Mouse (Mus musculus): ENCODE results near the gene Apoa2. TPM values are rescaled to one million over a fixed set of nuclear protein-coding genes. Genes with fewer than 3 reads are reported as not detected.

Apoa2 gene
- polyA plus RNA-seq, 1 experiment from 2014 or later: 20,306 TPM

GRCm38 (mm10) chr1:171251594-171252324 lies 26.9 kb downstream of the Apoa2 start:
- Histone ChIP-seq H3K36me3 (replicated peaks; ENCODE audit: insufficient read depth, low read length) (no peaks in the 10 kb centered on the region), H3K4me1 (ENCODE audit: insufficient read depth) (peaks cover 9% of the 10 kb centered on the region), H3K27me3 (ENCODE audit: insufficient read depth, low read length) (peaks cover 16% of the 10 kb centered on the region; the same call in 1 of the 2 replicates), H3K9me3 (ENCODE audit: low read length) (no peaks in the 10 kb centered on the region), H3K4me3 (ENCODE audit: low read depth, low read length) (peak overlapping the region; percentile 35; the same call in 1 of the 2 replicates), H3K9ac (replicated peaks) (peak overlapping the region; percentile 16; the same call in 1 of the 2 replicates), H3K4me2 (ENCODE audit: low read depth, low read length) (peak overlapping the region; percentile 49), H3K27ac (ENCODE audit: low read depth) (0 out of 2 replicates have a peak overlapping the region, but pooled peaks have one; percentile 11)
- TF ChIP-seq EP300 (IDR thresholded peaks at IDR 0.05; ENCODE audit: low read depth): no peak
- TF ChIP-seq CTCF (IDR thresholded peaks at IDR 0.05; ENCODE audit: low read depth): no peak
- no peak for ATAC-seq
- 33% methylated on average over 13 of the region's 13 CpGs for WGBS (ENCODE audit: insufficient replicate concordance)
- no peak for DNase-seq

GRCm38 (mm10) chr1:171252415-171252814 lies 27.6 kb downstream of the Apoa2 start:
- Histone ChIP-seq H3K4me1 (ENCODE audit: insufficient read depth) (peaks cover 8% of the 10 kb centered on the region), H3K9me3 (ENCODE audit: low read length) (no peaks in the 10 kb centered on the region), H3K36me3 (replicated peaks; ENCODE audit: insufficient read depth, low read length) (no peaks in the 10 kb centered on the region), H3K9ac (replicated peaks) (no peak overlapping the region), H3K4me3 (ENCODE audit: low read depth, low read length) (no peak overlapping the region), H3K27ac (ENCODE audit: low read depth) (no peak overlapping the region), H3K27me3 (ENCODE audit: insufficient read depth, low read length) (peaks cover 16% of the 10 kb centered on the region; the same call in 1 of the 2 replicates), H3K4me2 (ENCODE audit: low read depth, low read length) (peak overlapping the region; percentile 49; the same call in 1 of the 2 replicates)
- TF ChIP-seq EP300 (IDR thresholded peaks at IDR 0.05; ENCODE audit: low read depth) (no peak), CTCF (IDR thresholded peaks at IDR 0.05; ENCODE audit: low read depth) (no peak)
- ATAC-seq (no peak), DNase-seq (no peak)
- 81% methylated on average over 17 of the region's 17 CpGs for WGBS (ENCODE audit: insufficient replicate concordance)

DNA sequence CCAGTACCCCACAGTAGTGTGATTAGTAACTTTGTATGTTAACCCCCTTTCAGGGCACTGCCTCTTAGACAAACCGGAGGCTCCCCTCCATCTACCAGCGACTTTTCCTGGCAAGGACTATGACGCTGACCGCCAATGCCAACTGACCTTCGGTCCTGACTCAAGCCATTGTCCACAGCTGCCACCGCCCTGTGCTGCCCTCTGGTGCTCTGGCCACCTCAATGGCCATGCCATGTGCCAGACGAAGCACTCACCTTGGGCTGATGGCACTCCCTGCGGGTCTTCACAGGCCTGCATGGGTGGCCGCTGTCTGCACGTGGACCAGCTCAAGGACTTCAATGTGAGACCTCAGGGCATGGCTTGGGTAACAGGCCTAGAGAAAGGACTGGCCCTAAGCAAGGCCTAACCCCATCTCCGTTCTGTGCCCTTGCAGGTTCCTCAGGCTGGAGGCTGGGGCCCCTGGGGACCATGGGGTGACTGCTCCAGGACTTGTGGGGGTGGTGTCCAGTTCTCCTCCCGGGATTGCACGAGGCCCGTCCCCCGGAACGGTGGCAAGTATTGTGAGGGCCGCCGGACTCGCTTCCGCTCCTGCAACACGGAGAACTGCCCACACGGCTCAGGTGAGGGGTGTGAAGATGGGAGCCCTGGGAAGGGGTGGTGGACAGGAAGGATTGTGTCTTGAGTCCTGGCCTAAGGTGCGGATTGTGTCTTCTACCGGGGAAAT lies 31.4 kb downstream of the Apoa2 start:
- Histone ChIP-seq H3K4me1 (ENCODE audit: insufficient read depth) (peaks cover 8% of the 10 kb centered on the region), H3K9ac (replicated peaks) (no peak overlapping the region), H3K4me2 (ENCODE audit: low read depth, low read length) (no peak overlapping the region), H3K27me3 (ENCODE audit: insufficient read depth, low read length) (peaks cover 11% of the 10 kb centered on the region; the same call in 1 of the 2 replicates), H3K9me3 (ENCODE audit: low read length) (no peaks in the 10 kb centered on the region), H3K27ac (ENCODE audit: low read depth) (no peak overlapping the region), H3K36me3 (replicated peaks; ENCODE audit: insufficient read depth, low read length) (no peaks in the 10 kb centered on the region), H3K4me3 (ENCODE audit: low read depth, low read length) (no peak overlapping the region)
- ATAC-seq: peak; percentile 33; the same call in 1 of the 2 replicates
- 80% methylated on average over 24 of the region's 24 CpGs for WGBS (ENCODE audit: insufficient replicate concordance)
- TF ChIP-seq CTCF (IDR thresholded peaks at IDR 0.05; ENCODE audit: low read depth): peak; percentile 52
- no peak for TF ChIP-seq EP300 (IDR thresholded peaks at IDR 0.05; ENCODE audit: low read depth)
- DNase-seq: no peak

DNA sequence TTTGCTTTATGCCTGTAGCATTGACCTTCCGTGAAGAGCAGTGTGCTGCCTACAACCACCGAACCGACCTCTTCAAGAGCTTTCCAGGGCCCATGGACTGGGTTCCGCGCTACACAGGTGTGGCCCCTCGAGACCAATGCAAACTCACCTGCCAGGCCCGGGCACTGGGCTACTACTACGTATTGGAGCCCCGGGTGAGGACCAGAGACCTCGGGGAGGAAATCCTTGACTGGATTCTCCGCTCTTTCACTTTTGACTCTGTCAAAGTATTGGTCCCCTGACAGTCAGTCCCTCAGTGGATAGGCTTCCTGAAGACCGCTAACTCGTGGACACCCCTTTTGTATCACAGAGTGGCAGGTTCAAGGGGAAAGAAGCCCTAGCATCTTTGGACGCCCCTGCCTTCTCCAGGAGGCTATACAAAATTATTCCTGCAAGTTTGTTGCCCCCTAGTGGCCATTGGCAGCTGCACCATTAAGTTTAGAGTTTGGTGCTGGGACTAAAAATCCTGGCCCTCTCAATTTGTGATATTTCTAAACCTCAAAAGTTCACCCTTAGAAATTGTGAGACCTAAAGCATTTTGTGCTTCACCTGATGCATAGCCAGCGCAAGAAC lies 32.2 kb downstream of the Apoa2 start:
- Histone ChIP-seq H3K4me2 (ENCODE audit: low read depth, low read length) (no peak overlapping the region), H3K9me3 (ENCODE audit: low read length) (no peaks in the 10 kb centered on the region), H3K4me3 (ENCODE audit: low read depth, low read length) (no peak overlapping the region), H3K9ac (replicated peaks) (no peak overlapping the region), H3K36me3 (replicated peaks; ENCODE audit: insufficient read depth, low read length) (no peaks in the 10 kb centered on the region), H3K4me1 (ENCODE audit: insufficient read depth) (peaks cover 8% of the 10 kb centered on the region), H3K27me3 (ENCODE audit: insufficient read depth, low read length) (0 out of 2 replicates have a peak, but pooled peaks cover 6% of the 10 kb centered on the region), H3K27ac (ENCODE audit: low read depth) (no peak overlapping the region)
- TF ChIP-seq EP300 (IDR thresholded peaks at IDR 0.05; ENCODE audit: low read depth) (no peak), CTCF (IDR thresholded peaks at IDR 0.05; ENCODE audit: low read depth) (peak; percentile 87)
- DNase-seq (peak; percentile 74), ATAC-seq (no peak)
- WGBS (ENCODE audit: insufficient replicate concordance): 51% methylated on average over 15 of the region's 15 CpGs

GRCm38 (mm10) chr1:171257781-171258180 lies 32.9 kb downstream of the Apoa2 start:
- ATAC-seq (no peak), DNase-seq (no peak)
- TF ChIP-seq CTCF (IDR thresholded peaks at IDR 0.05; ENCODE audit: low read depth) (no peak), EP300 (IDR thresholded peaks at IDR 0.05; ENCODE audit: low read depth) (no peak)

GRCm38 (mm10) chr1:171258921-171259320 lies 34.1 kb downstream of the Apoa2 start:
- Histone ChIP-seq H3K4me3 (ENCODE audit: low read depth, low read length) (no peak overlapping the region), H3K4me2 (ENCODE audit: low read depth, low read length) (no peak overlapping the region)
- no peak for ATAC-seq

More at GRCm38 (mm10) chr1:171257781-171258180, 32.9 kb downstream of the Apoa2 start:
- Histone ChIP-seq H3K9ac (replicated peaks) (no peak overlapping the region), H3K27me3 (ENCODE audit: insufficient read depth, low read length) (0 out of 2 replicates have a peak, but pooled peaks cover 6% of the 10 kb centered on the region), H3K4me3 (ENCODE audit: low read depth, low read length) (no peak overlapping the region), H3K4me1 (ENCODE audit: insufficient read depth) (peaks cover 14% of the 10 kb centered on the region), H3K27ac (ENCODE audit: low read depth) (no peak overlapping the region), H3K36me3 (replicated peaks; ENCODE audit: insufficient read depth, low read length) (no peaks in the 10 kb centered on the region), H3K9me3 (ENCODE audit: low read length) (no peaks in the 10 kb centered on the region), H3K4me2 (ENCODE audit: low read depth, low read length) (no peak overlapping the region)
- 75% methylated on average over 9 of the region's 9 CpGs for WGBS (ENCODE audit: insufficient replicate concordance)

More at GRCm38 (mm10) chr1:171258921-171259320, 34.1 kb downstream of the Apoa2 start:
- Histone ChIP-seq H3K9ac (replicated peaks) (no peak overlapping the region), H3K9me3 (ENCODE audit: low read length) (no peaks in the 10 kb centered on the region), H3K36me3 (replicated peaks; ENCODE audit: insufficient read depth, low read length) (no peaks in the 10 kb centered on the region), H3K4me1 (ENCODE audit: insufficient read depth) (peaks cover 14% of the 10 kb centered on the region), H3K27me3 (ENCODE audit: insufficient read depth, low read length) (0 out of 2 replicates have a peak, but pooled peaks cover 6% of the 10 kb centered on the region), H3K27ac (ENCODE audit: low read depth) (no peak overlapping the region)
- no peak for DNase-seq
- TF ChIP-seq CTCF (IDR thresholded peaks at IDR 0.05; ENCODE audit: low read depth) (no peak), EP300 (IDR thresholded peaks at IDR 0.05; ENCODE audit: low read depth) (no peak)
- WGBS (ENCODE audit: insufficient replicate concordance): 74% methylated on average over 17 of the region's 17 CpGs
